Mouse (Mus musculus): ENCODE measurements around the gene Spem2. TPM values are rescaled to one million over a fixed set of nuclear protein-coding genes. Genes with fewer than 3 reads are reported as not detected.

The Spem2 gene
- total and polyA plus RNA-seq, 3 experiments: not detected

GRCm38 (mm10) chr11:69807641-69808040 is 10.6 kb downstream of the Spem2 start:
- Histone ChIP-seq H3K27me3 (ENCODE audit: insufficient read depth, low read length) (peaks cover 60% of the 10 kb centered on the region), H3K36me3 (replicated peaks) (no peaks in the 10 kb centered on the region), H3K4me3 (ENCODE audit: low read depth, low read length) (no peak overlapping the region), H3K9me3 (replicated peaks) (no peaks in the 10 kb centered on the region), H3K4me1 (ENCODE audit: insufficient read depth, low read depth, low read length) (peaks cover 16% of the 10 kb centered on the region)
- DNase-seq (ENCODE audit: low spot score) (no peak), ATAC-seq (ENCODE audit: extremely low read depth, insufficient number of reproducible peaks, low FRiP score, poor library complexity, severe bottlenecking) (no peak)
- TF ChIP-seq GATA2 (IDR thresholded peaks at IDR 0.05; ENCODE audit: borderline replicate concordance, low read depth, low read length) (no peak), TAL1 (conservative IDR thresholded peaks at IDR 0.05; ENCODE audit: low read depth, low read length) (no peak), GATA1 (IDR thresholded peaks at IDR 0.05; ENCODE audit: borderline replicate concordance, low read length) (no peak), CTCF (IDR thresholded peaks at IDR 0.05; ENCODE audit: low read depth, low read length) (no peak), POLR2AphosphoS5 (IDR thresholded peaks at IDR 0.05; ENCODE audit: insufficient replicate concordance, low read depth, low read length) (no peak)

GRCm38 (mm10) chr11:69806378-69806777 is 11.9 kb downstream of the Spem2 start:
- TF ChIP-seq POLR2AphosphoS5 (IDR thresholded peaks at IDR 0.05; ENCODE audit: insufficient replicate concordance, low read depth, low read length) (no peak), GATA1 (IDR thresholded peaks at IDR 0.05; ENCODE audit: borderline replicate concordance, low read length) (no peak), GATA2 (IDR thresholded peaks at IDR 0.05; ENCODE audit: borderline replicate concordance, low read depth, low read length) (no peak), TAL1 (conservative IDR thresholded peaks at IDR 0.05; ENCODE audit: low read depth, low read length) (no peak)

GRCm38 (mm10) chr11:69804972-69805909 is 13.0 kb downstream of the Spem2 start, which contains the start of gene Tmem102:
Gene Tmem102 (minus strand): TSS chr11:69805624.
- Histone ChIP-seq H3K36me3 (replicated peaks) (no peaks in the 10 kb centered on the region), H3K27me3 (ENCODE audit: insufficient read depth, low read length) (peaks cover 69% of the 10 kb centered on the region), H3K9me3 (replicated peaks) (no peaks in the 10 kb centered on the region), H3K4me1 (ENCODE audit: insufficient read depth, low read depth, low read length) (peaks cover 40% of the 10 kb centered on the region), H3K4me3 (ENCODE audit: low read depth, low read length) (no peak within 1 kb of the TSS)
- ATAC-seq (ENCODE audit: extremely low read depth, insufficient number of reproducible peaks, low FRiP score, poor library complexity, severe bottlenecking): no peak
- TF ChIP-seq GATA1 (IDR thresholded peaks at IDR 0.05; ENCODE audit: borderline replicate concordance, low read length) (no peak), POLR2AphosphoS5 (IDR thresholded peaks at IDR 0.05; ENCODE audit: insufficient replicate concordance, low read depth, low read length) (no peak), CTCF (IDR thresholded peaks at IDR 0.05; ENCODE audit: low read depth, low read length) (no peak), GATA2 (IDR thresholded peaks at IDR 0.05; ENCODE audit: borderline replicate concordance, low read depth, low read length) (no peak), TAL1 (conservative IDR thresholded peaks at IDR 0.05; ENCODE audit: low read depth, low read length) (no peak)
- no peak for DNase-seq (ENCODE audit: low spot score)

More at GRCm38 (mm10) chr11:69806378-69806777, 11.9 kb downstream of the Spem2 start:
- Histone ChIP-seq H3K36me3 (replicated peaks) (no peaks in the 10 kb centered on the region), H3K9me3 (replicated peaks) (no peaks in the 10 kb centered on the region), H3K4me3 (ENCODE audit: low read depth, low read length) (no peak overlapping the region), H3K4me1 (ENCODE audit: insufficient read depth, low read depth, low read length) (peaks cover 28% of the 10 kb centered on the region), H3K27me3 (ENCODE audit: insufficient read depth, low read length) (peaks cover 68% of the 10 kb centered on the region)
- ATAC-seq (ENCODE audit: extremely low read depth, insufficient number of reproducible peaks, low FRiP score, poor library complexity, severe bottlenecking): no peak
- no peak for DNase-seq (ENCODE audit: low spot score)

GRCm38 (mm10) chr11:69804652-69804940 is 13.7 kb downstream of the Spem2 start:
- no peak for TF ChIP-seq GATA1 (IDR thresholded peaks at IDR 0.05; ENCODE audit: borderline replicate concordance, low read length)
- TF ChIP-seq TAL1 (conservative IDR thresholded peaks at IDR 0.05; ENCODE audit: low read depth, low read length): no peak
- Histone ChIP-seq H3K36me3 (replicated peaks) (no peaks in the 10 kb centered on the region), H3K9me3 (replicated peaks) (no peaks in the 10 kb centered on the region), H3K4me3 (ENCODE audit: low read depth, low read length) (no peak overlapping the region), H3K27me3 (ENCODE audit: insufficient read depth, low read length) (peaks cover 72% of the 10 kb centered on the region), H3K4me1 (ENCODE audit: insufficient read depth, low read depth, low read length) (peaks cover 46% of the 10 kb centered on the region)
- DNase-seq (ENCODE audit: low spot score) (no peak), ATAC-seq (ENCODE audit: extremely low read depth, insufficient number of reproducible peaks, low FRiP score, poor library complexity, severe bottlenecking) (no peak)

DNA sequence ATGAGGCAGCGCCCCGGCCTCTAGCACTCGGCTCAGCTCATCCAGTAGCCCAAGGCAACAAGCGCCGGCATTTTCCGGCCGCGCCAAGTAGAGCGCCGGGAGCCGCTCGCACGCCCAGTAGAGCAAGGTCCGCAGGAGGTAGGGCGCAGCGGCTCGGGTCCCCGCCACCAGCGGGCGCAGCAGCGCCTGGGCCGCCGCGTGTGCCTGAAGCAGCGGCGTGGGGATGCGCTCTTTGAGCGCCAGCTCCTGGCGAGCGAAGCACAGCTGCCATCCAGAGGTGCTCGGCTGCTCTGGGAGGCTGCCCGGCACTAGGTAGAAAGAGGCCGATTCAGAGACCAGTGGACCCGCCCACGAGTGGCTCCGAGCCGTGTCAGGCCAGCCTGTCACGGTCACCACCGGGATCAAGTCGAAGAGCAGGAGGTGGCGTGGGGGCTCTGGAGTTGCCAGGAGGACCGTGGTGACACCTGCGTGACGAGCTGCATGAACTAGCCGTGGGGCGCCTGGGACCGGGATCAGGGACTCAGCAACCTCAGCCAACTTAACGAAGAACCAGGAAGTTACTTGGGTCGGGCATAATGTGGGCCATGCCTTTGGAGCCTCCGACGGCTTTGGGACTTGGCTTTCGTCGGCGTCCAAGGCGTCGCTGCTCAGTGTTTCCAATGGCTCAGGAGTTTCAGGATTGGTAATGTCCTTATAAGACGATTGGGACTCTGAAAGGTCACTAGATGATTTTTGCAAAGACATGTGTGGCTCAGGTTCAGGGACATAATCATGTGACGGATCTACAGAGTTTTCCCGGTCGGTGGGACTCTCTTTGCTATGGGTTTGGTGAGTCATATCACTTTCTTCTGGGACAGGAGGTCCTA is 14.2 kb downstream of the Spem2 start:
- DNase-seq (ENCODE audit: low spot score) (peak; percentile 85), ATAC-seq (ENCODE audit: extremely low read depth, insufficient number of reproducible peaks, low FRiP score, poor library complexity, severe bottlenecking) (no peak)
- Histone ChIP-seq H3K9me3 (replicated peaks) (no peaks in the 10 kb centered on the region), H3K27me3 (ENCODE audit: insufficient read depth, low read length) (peaks cover 78% of the 10 kb centered on the region), H3K4me1 (ENCODE audit: insufficient read depth, low read depth, low read length) (peaks cover 52% of the 10 kb centered on the region), H3K4me3 (ENCODE audit: low read depth, low read length) (peak overlapping the region; percentile 70; the same call in 1 of the 2 replicates), H3K36me3 (replicated peaks) (no peaks in the 10 kb centered on the region)
- no peak for TF ChIP-seq GATA1 (IDR thresholded peaks at IDR 0.05; ENCODE audit: borderline replicate concordance, low read length)
- no peak for TF ChIP-seq POLR2AphosphoS5 (IDR thresholded peaks at IDR 0.05; ENCODE audit: insufficient replicate concordance, low read depth, low read length)
- no peak for TF ChIP-seq TAL1 (conservative IDR thresholded peaks at IDR 0.05; ENCODE audit: low read depth, low read length)
- TF ChIP-seq CTCF (IDR thresholded peaks at IDR 0.05; ENCODE audit: low read depth, low read length): no peak
- TF ChIP-seq GATA2 (IDR thresholded peaks at IDR 0.05; ENCODE audit: borderline replicate concordance, low read depth, low read length): no peak

DNA sequence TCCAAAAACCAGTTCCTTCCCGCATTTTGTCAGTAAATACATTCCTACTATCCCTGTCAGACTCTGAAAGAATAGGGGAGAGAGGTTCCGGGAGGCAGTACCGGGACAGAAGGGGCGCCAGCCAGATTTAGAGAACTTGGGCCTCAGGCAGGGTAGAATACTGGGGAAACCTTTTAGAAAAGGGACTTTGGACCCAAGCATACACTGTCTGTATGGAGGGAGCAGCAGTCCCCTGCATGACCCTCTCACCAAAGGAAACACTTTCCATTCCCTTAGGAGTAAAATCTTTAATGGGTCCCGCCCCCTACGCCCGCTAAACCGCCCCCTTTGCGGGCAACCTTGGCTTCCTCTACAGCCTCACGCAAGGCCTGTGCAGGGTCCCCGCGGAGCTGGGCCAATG is 14.9 kb downstream of the Spem2 start:
- TF ChIP-seq GATA2 (IDR thresholded peaks at IDR 0.05; ENCODE audit: borderline replicate concordance, low read depth, low read length) (no peak), POLR2AphosphoS5 (IDR thresholded peaks at IDR 0.05; ENCODE audit: insufficient replicate concordance, low read depth, low read length) (no peak), GATA1 (IDR thresholded peaks at IDR 0.05; ENCODE audit: borderline replicate concordance, low read length) (no peak), TAL1 (conservative IDR thresholded peaks at IDR 0.05; ENCODE audit: low read depth, low read length) (no peak), CTCF (IDR thresholded peaks at IDR 0.05; ENCODE audit: low read depth, low read length) (no peak)

More for the DNA sequence above, 14.9 kb downstream of the Spem2 start:
- H3K9me3 ChIP-seq (replicated peaks): no peaks in the 10 kb centered on the region
- peaks cover 81% of the 10 kb centered on the region for H3K27me3 ChIP-seq (ENCODE audit: insufficient read depth, low read length)
- H3K4me1 ChIP-seq (ENCODE audit: insufficient read depth, low read depth, low read length): peaks cover 55% of the 10 kb centered on the region
- H3K36me3 ChIP-seq (replicated peaks): peaks cover 2% of the 10 kb centered on the region
- no peak for DNase-seq (ENCODE audit: low spot score)
- peak overlapping the region; percentile 70; the same call in 1 of the 2 replicates for H3K4me3 ChIP-seq (ENCODE audit: low read depth, low read length)
- no peak for ATAC-seq (ENCODE audit: extremely low read depth, insufficient number of reproducible peaks, low FRiP score, poor library complexity, severe bottlenecking)

All from G1E (cell line).